Mouse (Mus musculus) heart, embryonic 15.5 days (tissue): ENCODE results near the gene Ccdc57. TPM values are rescaled to one million over a fixed set of nuclear protein-coding genes. Genes with fewer than 3 reads are reported as not detected.
A peak's percentile ranks its signal among the peaks of the same experiment; 100 is the strongest.

Experiments used
- ATAC-seq: fragments of 200-750 bp; cut with Nextera tagmentation; replicated peaks from 2 replicates; pipeline ENCODE4 v1.8.0; 2017; ENCODE audit warnings: low read depth, moderate TSS enrichment; ENCODE audit not compliant: insufficient number of reproducible peaks, insufficient read depth, low FRiP score
- H3K27ac ChIP-seq: fragments of 300-500 bp; sonication (generic); 2 replicates; pipeline ENCODE4 v1.5.1; 2015; ENCODE audit warnings: mild to moderate bottlenecking, inconsistent platforms
- H3K27me3 ChIP-seq: fragments of 300-500 bp; sonication (generic); 2 replicates; pipeline ENCODE4 v1.6.1; 2015; ENCODE audit warnings: inconsistent platforms
- H3K36me3 ChIP-seq: fragments of 300-500 bp; sonication (generic); 2 replicates; pipeline ENCODE4 v1.6.1; 2015; ENCODE audit warnings: mild to moderate bottlenecking, inconsistent platforms
- H3K4me1 ChIP-seq: fragments of 300-500 bp; sonication (generic); replicated peaks from 2 replicates; pipeline ENCODE4 v1.6.1; 2015; ENCODE audit warnings: inconsistent platforms
- H3K4me2 ChIP-seq: fragments of 300-500 bp; sonication (generic); 2 replicates; pipeline ENCODE4 v1.6.1; 2015; ENCODE audit warnings: inconsistent platforms, mild to moderate bottlenecking, moderate library complexity
- H3K4me3 ChIP-seq: fragments of 300-500 bp; sonication (generic); 2 replicates; pipeline ENCODE4 v1.5.1; 2015; ENCODE audit warnings: mild to moderate bottlenecking, inconsistent platforms
- H3K9ac ChIP-seq: fragments of 300-500 bp; sonication (generic); 2 replicates; pipeline ENCODE4 v1.6.1; 2015; ENCODE audit warnings: mild to moderate bottlenecking, inconsistent platforms
- H3K9me3 ChIP-seq: fragments of 300-500 bp; sonication (generic); replicated peaks from 2 replicates; pipeline ENCODE4 v1.6.1; 2016; ENCODE audit warnings: inconsistent platforms
- WGBS: fragments of 180-500 bp; shearing (Covaris S2); methylation state at CpG from one replicate; pipeline ENCODE4 v1.1.7; 2015; ENCODE audit warnings: mixed read lengths; 5-methylcytosine and 5-hydroxymethylcytosine counted together
- polyA plus RNA-seq: library from polyadenylated mRNA; unstranded; fragments of >200 nt; fragmentation: Nextera tagmentation; extraction: Ambion mirVana; gene quantifications from 2 replicates; pipeline ENCODE4 v1.2.1, GENCODE M21; 2015

The Ccdc57 gene
- polyA plus RNA-seq, 1 experiment from 2014 or later, result 3.5 TPM

DNA sequence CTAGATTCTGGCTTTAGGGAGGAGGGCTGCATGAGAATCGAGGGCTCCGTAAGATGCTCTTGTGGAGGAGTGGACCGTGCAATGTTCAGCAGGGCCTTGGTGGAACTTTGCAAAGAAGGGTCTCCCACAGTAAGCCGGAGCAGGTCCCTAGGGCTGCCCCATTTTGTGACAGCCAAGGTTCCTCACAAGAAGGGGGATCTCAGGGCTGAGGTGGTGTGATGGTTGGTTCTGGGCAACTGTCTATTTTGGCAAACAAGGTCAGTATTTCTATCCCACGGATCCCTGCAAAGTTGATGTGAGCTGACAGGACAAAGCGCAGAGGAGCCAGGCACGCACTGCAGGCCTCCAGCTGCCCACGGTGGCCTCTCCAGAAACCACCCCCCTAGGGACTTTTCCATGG, 18.6 kb upstream of the Ccdc57 start:
- Histone ChIP-seq H3K9me3 (no peaks in the 10 kb centered on the region), H3K4me1 (peaks cover 61% of the 10 kb centered on the region), H3K27ac (peak overlapping the region; percentile 92), H3K36me3 (peaks cover 12% of the 10 kb centered on the region), H3K4me3 (peak overlapping the region; percentile 64), H3K9ac (peak overlapping the region; percentile 44), H3K27me3 (no peaks in the 10 kb centered on the region), H3K4me2 (peak overlapping the region; percentile 81)
- ATAC-seq, result no peak
- WGBS, result 18% methylated on average over 8 of the region's 8 CpGs

DNA sequence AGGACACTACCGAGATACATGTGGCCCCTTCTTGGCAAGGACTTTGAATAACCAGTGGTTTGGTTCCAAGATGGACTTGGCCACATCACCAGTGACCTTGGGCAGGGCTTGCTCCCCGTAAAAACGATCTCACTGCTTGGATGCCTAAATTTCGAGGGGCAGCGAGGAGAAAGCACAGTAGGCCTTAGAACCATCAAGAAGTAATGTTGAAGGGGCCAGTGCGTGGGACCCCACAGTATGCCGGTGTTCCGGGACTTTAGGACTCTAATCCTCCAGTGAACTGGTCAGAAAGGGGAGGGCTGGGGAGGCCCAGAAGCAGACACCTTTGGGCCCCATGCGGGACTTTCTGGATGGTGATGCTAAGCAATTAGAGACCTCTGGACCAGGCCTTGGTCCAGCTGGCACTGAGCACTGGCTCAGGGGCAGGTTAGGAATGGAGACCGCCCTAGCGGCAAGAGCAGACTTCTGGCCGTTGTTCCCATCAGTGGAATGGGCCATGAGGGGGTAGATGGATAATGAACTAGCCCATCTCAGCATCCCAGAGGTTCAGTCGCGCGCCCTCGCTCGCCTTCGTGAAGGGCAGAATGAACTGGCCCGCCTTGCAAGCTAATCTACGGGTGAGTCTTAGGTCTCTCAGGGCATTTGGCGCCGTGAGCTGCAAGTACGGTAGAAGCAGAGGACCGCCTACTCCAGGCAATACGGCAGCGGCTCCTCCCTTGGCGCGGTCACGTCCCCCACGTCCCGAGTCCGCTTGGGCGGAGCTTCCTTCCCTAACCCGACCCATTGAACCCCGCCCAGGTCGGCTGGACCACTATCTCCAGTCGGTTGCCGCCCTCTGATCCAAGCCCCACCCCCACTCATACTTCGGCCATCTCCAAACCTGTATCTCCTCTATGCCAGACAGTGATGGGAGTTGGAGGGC, 17.9 kb upstream of the Ccdc57 start:
- Histone ChIP-seq H3K27ac (peak overlapping the region; percentile 92), H3K36me3 (peaks cover 5% of the 10 kb centered on the region), H3K9me3 (no peaks in the 10 kb centered on the region), H3K4me3 (peak overlapping the region; percentile 64), H3K4me2 (peak overlapping the region; percentile 81), H3K9ac (peak overlapping the region; percentile 67), H3K27me3 (no peaks in the 10 kb centered on the region), H3K4me1 (peaks cover 61% of the 10 kb centered on the region)
- 3% methylated on average over 39 of the region's 39 CpGs for WGBS
- ATAC-seq, result peak; percentile 81

DNA sequence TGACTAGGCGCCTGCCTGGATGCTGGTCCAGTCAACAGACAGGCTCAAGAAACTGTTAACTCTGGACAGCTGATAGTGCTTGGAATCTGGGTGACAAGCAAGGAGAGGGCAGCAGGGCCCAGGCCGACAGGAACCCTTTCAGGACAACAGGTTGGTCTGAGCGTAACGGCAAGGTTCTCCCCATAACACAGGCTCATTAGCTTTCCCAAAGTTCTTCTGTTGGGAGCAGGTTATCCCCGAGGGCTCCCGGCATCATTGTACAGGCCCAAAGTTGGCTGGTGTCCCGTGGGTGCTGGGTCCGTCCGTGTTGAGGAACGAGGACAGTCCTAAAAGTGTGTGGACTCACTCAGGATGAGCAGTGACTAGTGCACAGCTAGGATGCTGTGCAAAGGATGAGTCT, 17.2 kb upstream of the Ccdc57 start:
- no peak for ATAC-seq
- H3K4me1 ChIP-seq, result peaks cover 59% of the 10 kb centered on the region
- H3K4me3 ChIP-seq, result peak overlapping the region; percentile 64
- no peaks in the 10 kb centered on the region for H3K36me3 ChIP-seq
- WGBS, result 18% methylated on average over 10 of the region's 10 CpGs
- H3K4me2 ChIP-seq, result peak overlapping the region; percentile 81
- no peaks in the 10 kb centered on the region for H3K9me3 ChIP-seq
- H3K27ac ChIP-seq, result peak overlapping the region; percentile 92
- H3K9ac ChIP-seq, result peak overlapping the region; percentile 67
- H3K27me3 ChIP-seq, result no peaks in the 10 kb centered on the region

DNA sequence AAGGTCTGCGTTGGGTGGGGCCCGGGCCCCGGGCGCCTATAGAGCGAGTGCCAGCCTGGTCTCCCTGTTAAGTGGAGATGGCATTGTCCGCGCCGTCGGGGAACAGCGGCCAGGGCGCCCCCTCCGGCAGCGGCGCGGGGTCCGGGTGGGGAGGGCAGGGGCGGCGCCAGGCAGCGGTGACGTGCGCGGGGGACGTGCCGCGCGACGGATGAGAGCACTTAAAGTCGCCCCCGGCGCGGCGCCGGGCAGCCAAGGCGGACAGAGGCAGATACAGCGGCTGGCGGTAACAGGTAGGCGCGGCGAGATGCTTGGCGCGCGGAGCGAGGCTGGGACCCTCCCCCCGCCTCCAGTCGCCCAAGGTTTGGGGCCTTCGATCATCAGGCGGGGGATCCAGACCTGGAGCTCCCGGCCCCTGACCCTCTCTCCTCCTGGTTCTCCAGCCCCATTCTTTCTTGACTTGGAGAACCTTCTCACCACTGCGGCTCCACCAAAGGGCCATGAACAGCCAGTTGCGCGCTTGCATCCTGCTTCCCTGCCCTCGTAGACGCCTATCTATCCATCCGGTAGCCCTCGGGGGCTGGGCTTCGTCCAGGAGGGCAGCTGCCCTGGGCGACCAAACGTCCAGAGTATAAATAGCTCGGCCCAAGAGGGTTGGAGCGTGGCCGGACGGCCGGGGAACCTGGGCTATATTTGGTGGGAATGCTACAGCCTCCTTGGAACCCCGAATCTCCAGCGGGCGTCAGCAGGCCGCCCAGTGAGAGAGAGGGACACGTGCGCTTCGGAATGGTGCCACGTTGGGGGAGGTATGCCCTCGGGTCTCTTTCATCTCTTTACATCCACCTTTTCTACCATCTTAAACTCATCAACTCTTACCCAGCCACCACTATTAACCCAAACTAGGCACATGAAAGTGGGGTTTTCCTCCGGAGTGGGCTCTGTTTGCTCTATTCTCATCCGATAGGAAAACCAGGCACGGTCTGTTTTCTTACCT, 16.5 kb upstream of the Ccdc57 start:
- H3K27me3 ChIP-seq, result no peaks in the 10 kb centered on the region
- H3K4me3 ChIP-seq, result peak overlapping the region; percentile 64
- WGBS, result 2% methylated on average over 75 of the region's 75 CpGs
- H3K9me3 ChIP-seq, result no peaks in the 10 kb centered on the region
- peak; percentile 51 for ATAC-seq
- peak overlapping the region; percentile 92 for H3K27ac ChIP-seq
- H3K4me1 ChIP-seq, result peaks cover 53% of the 10 kb centered on the region
- H3K4me2 ChIP-seq, result peak overlapping the region; percentile 81
- H3K36me3 ChIP-seq, result no peaks in the 10 kb centered on the region
- H3K9ac ChIP-seq, result peak overlapping the region; percentile 67

DNA sequence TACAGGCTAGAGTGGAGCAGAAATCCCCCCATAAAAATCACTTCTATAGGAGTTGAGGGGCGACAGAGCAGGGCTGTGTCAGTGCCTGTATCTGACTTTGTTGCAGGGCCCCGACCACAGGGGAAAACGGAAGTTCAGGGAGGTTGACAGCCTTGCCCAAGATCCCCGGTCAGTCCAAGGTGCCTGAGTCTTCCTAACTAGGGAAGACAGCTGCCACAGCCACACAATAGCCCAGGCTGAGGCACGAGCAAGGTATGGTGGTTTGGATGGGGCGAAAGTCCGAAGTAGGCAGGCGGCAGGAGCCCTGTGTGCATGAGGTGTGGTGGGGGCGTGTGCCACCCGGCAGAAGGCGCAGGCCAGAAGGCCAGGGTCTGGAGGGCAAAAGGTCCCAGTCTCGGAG, 15.7 kb upstream of the Ccdc57 start, which contains the start of gene Slc16a3:
TSS of gene Slc16a3 (plus strand) at position 153 of the 400 bp plus-strand sequence.
- no peak for ATAC-seq
- WGBS, result 20% methylated on average over 12 of the region's 12 CpGs
- Histone ChIP-seq H3K27me3 (no peaks in the 10 kb centered on the region), H3K36me3 (no peaks in the 10 kb centered on the region), H3K9me3 (no peaks in the 10 kb centered on the region), H3K9ac (peak within 1 kb of the TSS; percentile 67), H3K4me3 (peak within 1 kb of the TSS; percentile 64), H3K27ac (peak within 1 kb of the TSS; percentile 92), H3K4me1 (peaks cover 48% of the 10 kb centered on the region), H3K4me2 (peak within 1 kb of the TSS; percentile 81)

DNA sequence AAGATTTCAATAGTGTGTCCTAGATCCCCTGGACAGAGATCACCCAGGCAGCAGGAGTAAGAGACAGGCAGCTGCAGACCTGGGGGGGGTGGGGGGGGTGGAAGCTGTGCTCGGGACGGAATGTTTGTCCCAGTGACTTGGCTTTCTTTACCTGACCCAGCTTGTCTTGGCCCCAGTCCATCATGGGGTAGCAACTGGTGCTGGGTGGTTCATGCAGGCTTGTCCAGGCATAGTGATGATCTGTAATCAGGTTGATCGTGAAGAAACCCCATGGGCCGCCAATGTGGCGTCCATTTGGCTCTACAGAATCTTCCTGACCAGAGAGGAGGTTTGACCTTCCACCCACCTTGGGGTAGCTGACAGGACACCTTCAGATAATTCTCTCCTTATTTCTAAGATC, 13.3 kb upstream of the Ccdc57 start:
- no peak for ATAC-seq
- Histone ChIP-seq H3K4me3 (no peak overlapping the region), H3K27me3 (no peaks in the 10 kb centered on the region), H3K9ac (no peak overlapping the region), H3K9me3 (no peaks in the 10 kb centered on the region), H3K4me1 (peaks cover 25% of the 10 kb centered on the region), H3K4me2 (no peak overlapping the region), H3K27ac (no peak overlapping the region), H3K36me3 (no peaks in the 10 kb centered on the region)
- 92% methylated on average over 5 of the region's 5 CpGs for WGBS

DNA sequence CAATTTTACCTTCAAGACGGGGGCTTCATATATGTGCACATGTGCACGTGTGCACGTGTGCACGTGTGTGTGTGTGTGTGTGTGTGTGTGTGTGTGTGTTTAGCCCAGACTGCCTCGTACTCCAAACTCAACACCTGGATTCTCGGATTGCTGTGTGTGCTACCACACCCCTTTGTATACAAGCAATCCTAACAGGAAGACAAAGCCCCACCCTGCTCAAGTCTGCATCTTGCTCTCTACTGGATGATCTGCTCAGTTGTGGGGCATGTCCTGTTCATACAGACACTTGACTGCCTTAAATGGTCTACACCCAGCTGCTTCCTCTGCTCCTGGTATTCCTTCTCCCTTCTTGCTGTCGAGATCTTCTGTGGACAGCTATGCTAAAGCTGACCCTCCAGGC, 12.6 kb upstream of the Ccdc57 start:
- no peaks in the 10 kb centered on the region for H3K36me3 ChIP-seq
- no peak for ATAC-seq
- no peaks in the 10 kb centered on the region for H3K9me3 ChIP-seq
- WGBS, result 75% methylated on average over 7 of the region's 7 CpGs
- peaks cover 20% of the 10 kb centered on the region for H3K4me1 ChIP-seq
- H3K27me3 ChIP-seq, result no peaks in the 10 kb centered on the region
- H3K4me2 ChIP-seq, result no peak overlapping the region
- no peak overlapping the region for H3K4me3 ChIP-seq
- H3K9ac ChIP-seq, result no peak overlapping the region
- H3K27ac ChIP-seq, result no peak overlapping the region

DNA sequence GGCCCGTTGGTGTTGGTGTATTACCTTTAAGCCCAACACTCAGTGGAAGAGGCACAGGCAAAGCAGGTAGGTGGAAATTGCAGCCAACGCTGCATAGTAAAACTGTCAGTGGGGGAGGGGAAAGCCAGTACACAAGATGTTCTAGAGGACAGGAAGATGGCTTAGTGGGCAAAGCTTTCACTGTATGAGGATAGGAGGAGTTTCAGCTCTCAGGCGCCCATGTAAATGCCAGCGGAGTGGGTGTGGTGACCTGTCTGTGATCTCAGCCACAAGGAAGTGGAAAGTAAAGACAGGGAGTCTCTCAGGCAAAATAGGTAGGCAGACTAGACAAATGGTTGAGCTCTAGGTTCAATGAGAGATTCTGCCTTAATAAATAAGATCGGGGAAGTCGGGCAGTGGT, 8.3 kb upstream of the Ccdc57 start:
- H3K9ac ChIP-seq, result no peak overlapping the region
- no peaks in the 10 kb centered on the region for H3K27me3 ChIP-seq
- H3K4me3 ChIP-seq, result no peak overlapping the region
- no peak overlapping the region for H3K27ac ChIP-seq
- H3K9me3 ChIP-seq, result no peaks in the 10 kb centered on the region
- ATAC-seq, result no peak
- no peaks in the 10 kb centered on the region for H3K4me1 ChIP-seq
- 81% methylated on average over 6 of the region's 6 CpGs for WGBS
- H3K4me2 ChIP-seq, result no peak overlapping the region
- no peaks in the 10 kb centered on the region for H3K36me3 ChIP-seq

DNA sequence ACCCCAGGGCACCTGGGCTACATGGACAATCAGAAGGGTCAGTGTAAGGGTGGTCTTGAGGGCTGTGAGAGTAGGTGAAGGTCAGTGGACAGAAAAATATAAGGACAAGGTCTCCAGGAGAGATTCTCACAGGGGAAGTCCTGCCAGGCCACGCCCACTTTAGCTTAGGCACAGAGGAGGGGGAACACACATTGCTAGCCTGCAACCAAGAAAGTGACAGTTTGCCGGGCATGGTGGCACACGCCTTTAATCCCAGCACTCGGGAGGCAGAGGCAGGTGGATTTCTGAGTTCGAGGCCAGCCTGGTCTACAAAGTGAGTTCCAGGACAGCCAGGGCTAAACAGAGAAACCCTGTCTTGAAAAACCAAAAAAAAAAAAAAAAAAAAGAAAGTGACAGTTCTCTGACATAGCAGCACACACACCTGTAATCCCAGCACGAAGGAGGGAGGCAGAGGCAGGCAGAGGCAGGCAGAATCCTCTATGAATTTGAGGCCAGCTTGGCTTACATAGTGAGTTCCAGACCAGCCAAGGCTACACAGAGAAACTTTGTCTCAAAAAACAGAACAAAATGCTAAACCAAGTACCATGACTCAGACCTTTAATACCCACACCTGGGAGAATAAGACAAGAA, 7.2 kb upstream of the Ccdc57 start:
- Histone ChIP-seq H3K27me3 (no peaks in the 10 kb centered on the region), H3K4me3 (no peak overlapping the region), H3K36me3 (no peaks in the 10 kb centered on the region), H3K4me2 (no peak overlapping the region), H3K4me1 (no peaks in the 10 kb centered on the region), H3K9me3 (no peaks in the 10 kb centered on the region), H3K27ac (no peak overlapping the region), H3K9ac (no peak overlapping the region)
- WGBS, result 42% methylated on average over 6 of the region's 6 CpGs
- ATAC-seq, result no peak

DNA sequence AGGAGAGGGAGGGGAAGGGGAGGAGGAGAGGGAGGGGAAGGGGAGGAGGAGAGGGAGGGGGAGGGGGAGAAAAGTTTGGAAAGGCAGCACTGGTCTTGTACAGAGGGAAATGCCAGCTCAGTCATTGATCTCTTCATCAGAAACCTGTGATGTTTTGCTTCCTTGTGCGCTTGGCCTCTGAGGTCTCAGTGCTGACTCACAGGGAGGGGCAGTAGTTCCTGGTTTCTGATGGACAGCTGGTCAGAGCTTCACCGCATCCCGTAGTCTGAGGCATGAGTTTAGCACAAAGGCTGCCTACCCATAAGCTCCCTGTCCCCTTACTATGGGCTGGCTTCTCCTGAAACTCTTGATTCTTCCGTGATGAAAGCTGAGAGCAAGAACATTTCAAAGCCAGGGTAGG, 6.1 kb upstream of the Ccdc57 start:
- Histone ChIP-seq H3K9me3 (no peaks in the 10 kb centered on the region), H3K4me2 (no peak overlapping the region), H3K27me3 (no peaks in the 10 kb centered on the region), H3K4me3 (no peak overlapping the region), H3K9ac (no peak overlapping the region), H3K4me1 (no peaks in the 10 kb centered on the region), H3K27ac (no peak overlapping the region), H3K36me3 (no peaks in the 10 kb centered on the region)
- WGBS, result 11% methylated on average over 4 of the region's 4 CpGs
- no peak for ATAC-seq

DNA sequence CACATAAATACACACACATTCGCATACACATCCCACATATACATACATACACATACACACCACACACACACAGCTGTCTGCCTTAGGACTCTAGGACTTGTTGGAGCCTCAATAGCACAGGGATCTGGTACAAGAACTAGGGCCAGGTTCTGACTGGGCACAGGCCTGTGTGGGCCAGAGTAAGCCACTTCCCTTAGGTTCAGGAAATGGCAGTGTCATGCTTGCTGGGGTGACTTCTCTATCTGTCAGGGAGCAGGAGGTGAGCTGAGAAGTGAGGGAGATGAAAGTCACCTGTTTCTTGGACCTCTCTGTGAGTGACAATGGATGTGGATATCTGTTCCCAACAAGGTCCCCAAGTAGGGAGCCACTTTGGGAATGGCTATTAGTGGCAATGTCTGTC, 5.3 kb upstream of the Ccdc57 start:
- Histone ChIP-seq H3K4me1 (0 out of 2 replicates have a peak, but pooled peaks cover 2% of the 10 kb centered on the region), H3K4me3 (no peak overlapping the region), H3K4me2 (no peak overlapping the region), H3K27ac (no peak overlapping the region), H3K9ac (no peak overlapping the region), H3K36me3 (no peaks in the 10 kb centered on the region), H3K27me3 (no peaks in the 10 kb centered on the region), H3K9me3 (no peaks in the 10 kb centered on the region)
- WGBS, result 83% methylated on average over 1 of the region's 1 CpGs
- no peak for ATAC-seq
